In the genomic region with DNA sequence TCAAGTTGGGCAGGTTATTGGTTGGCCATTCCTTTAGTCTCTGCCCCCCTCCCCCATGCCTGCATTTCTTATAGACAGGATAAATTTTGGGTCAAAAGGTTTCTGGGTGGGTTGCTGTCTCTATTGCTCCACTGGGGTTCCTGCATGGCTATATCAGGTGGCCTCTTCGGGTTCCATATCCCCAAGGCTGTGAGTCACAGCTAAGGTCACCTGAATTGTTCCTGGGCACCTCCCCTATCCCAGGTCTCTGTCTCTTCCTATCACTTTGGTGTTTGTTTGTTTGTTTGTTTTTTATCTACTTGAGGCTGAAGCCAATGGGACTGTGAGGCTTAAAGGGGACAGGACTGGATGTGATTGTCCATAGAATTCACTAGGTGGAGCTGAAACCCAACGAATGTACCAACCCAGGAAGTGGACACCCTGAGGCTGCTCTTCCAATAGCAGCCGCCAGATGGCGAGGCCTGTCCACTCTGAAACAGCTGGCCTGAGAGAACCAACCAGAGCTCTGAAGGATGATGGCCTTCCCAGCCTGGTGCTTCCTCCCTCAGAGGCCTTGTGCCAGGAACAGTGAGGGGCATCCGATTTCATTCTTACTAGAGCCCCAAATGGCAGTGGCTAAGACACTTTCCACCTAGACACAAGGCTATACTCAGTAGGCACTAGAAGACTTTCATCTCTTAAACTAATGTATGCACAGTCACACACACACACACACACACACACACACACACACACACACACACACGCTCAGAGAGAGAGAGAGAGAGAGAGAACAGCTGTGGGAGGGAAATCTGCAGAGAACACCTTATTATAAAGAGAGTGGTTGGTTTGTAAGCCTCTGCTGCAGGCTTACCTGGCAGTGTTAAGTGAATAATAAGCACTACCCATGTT, we compare ENCODE assay signal across 9 mouse cellular contexts. TPM values are rescaled to one million over a fixed set of nuclear protein-coding genes. Genes with fewer than 3 reads are reported as not detected.
DNase-seq lines count a peak whose midpoint lies in the region; ATAC-seq lines count a peak whose summit lies in the region.
"Had no signal": no experiment of that assay in that cellular context is flagged by ENCODE, and none has a peak within 500 bp of the region (broad histone marks: within the 10 kb centered on the region; RNA-seq: fewer than 3 reads in every experiment).

No protein-coding gene starts in this region.

- 0 out of 2 replicates have a peak, but pooled peaks cover 6% of the 10 kb centered on the region for H3K27me3 ChIP-seq in hindbrain, embryonic 15.5 days
- H3K27me3 ChIP-seq: megakaryocyte, embryonic 14.5 days had no signal

- H3K27ac ChIP-seq in hindbrain, embryonic 15.5 days (replicated peaks) = no peak overlapping the region

- 25% methylated on average over 6 of the region's 6 CpGs for WGBS in hindbrain, embryonic 15.5 days

- peak; percentile 91 for ATAC-seq in hindbrain, embryonic 15.5 days (ENCODE audit: low FRiP score, low read depth)

- no peaks in the 10 kb centered on the region for H3K9me3 ChIP-seq in hindbrain, embryonic 15.5 days
- H3K9me3 ChIP-seq: megakaryocyte, embryonic 14.5 days had no signal

- no peaks in the 10 kb centered on the region for H3K36me3 ChIP-seq in hindbrain, embryonic 15.5 days

- no peaks in the 10 kb centered on the region for H3K4me1 ChIP-seq in hindbrain, embryonic 15.5 days (replicated peaks)
- H3K4me1 ChIP-seq: megakaryocyte, embryonic 14.5 days had no signal

- H3K4me3 ChIP-seq in hindbrain, embryonic 15.5 days = no peak overlapping the region
- H3K4me3 ChIP-seq: megakaryocyte, embryonic 14.5 days had no signal

- H3K9ac ChIP-seq in hindbrain, embryonic 15.5 days = no peak overlapping the region

- peak; percentile 55 for DNase-seq in WW6 (ENCODE audit: low read depth, low spot score)
- peak; percentile 59 to 62 for DNase-seq in cerebellum, postnatal 36 days
- DNase-seq in gastrocnemius, adult 18-20 months (ENCODE audit: low spot score) = peak; percentile 92
- peak; percentile 88 to 89 for DNase-seq in layer of hippocampus, postnatal 36 days
- DNase-seq in lung, postnatal 36 days = peak; percentile 92
- peak; percentile 93 for DNase-seq in retina, postnatal 7 days (ENCODE audit: low read depth, low spot score)
- DNase-seq in urinary bladder, adult 18-20 months (ENCODE audit: low spot score in 2 of 2) = peak; percentile 83 to 85

- H3K4me2 ChIP-seq in hindbrain, embryonic 15.5 days = no peak overlapping the region

RNA-seq across cellular contexts. Expression of gene Mmp2, which starts 8.9 kb away (rescaled TPM):
- 10 to 100 TPM; 42.3 to 50.3 TPM for total RNA-seq in gastrocnemius, adult 18-20 months (2021)
- 23.7 and 26.2 TPM in 2 replicates for polyA plus RNA-seq in hindbrain, embryonic 15.5 days (2015; fragmentation: Nextera tagmentation; extraction: Ambion mirVana)
- total RNA-seq in layer of hippocampus, postnatal 36 days (2021) = 1 to 10 TPM; 4.1 to 5.5 TPM

RNA-seq across cellular contexts. Expression of gene Lpcat2, which starts 37.0 kb away (rescaled TPM):
- under 1 TPM; 0.18 to 0.36 TPM for total RNA-seq in gastrocnemius, adult 18-20 months (2021)
- polyA plus RNA-seq in hindbrain, embryonic 15.5 days (2015; fragmentation: Nextera tagmentation; extraction: Ambion mirVana) = 9.9 and 11.4 TPM in 2 replicates
- total RNA-seq in layer of hippocampus, postnatal 36 days (2021) = 1 to 10 TPM; 8.8 to 9.5 TPM

Comparison
In these comparisons a context has a peak if more than half of its experiments do, and no peak if none do; other contexts are left out.
1. RNA of gene Mmp2, which starts 8.9 kb away (total RNA-seq): 42.3 to 50.3 TPM in gastrocnemius, adult 18-20 months; 4.1 to 5.5 TPM in layer of hippocampus, postnatal 36 days; every median in the first group is over 4 times any median in the second.
2. RNA of gene Lpcat2, which starts 37.0 kb away (total RNA-seq): 8.8 to 9.5 TPM in layer of hippocampus, postnatal 36 days; 0.18 to 0.36 TPM in gastrocnemius, adult 18-20 months; every median in the first group is over 4 times any median in the second.
3. Peak in every context shown above with its lines, with median percentiles within 50 percentile points of each other: DNase-seq.